Mouse (Mus musculus) limb, embryonic 11.5 days (tissue): ENCODE measurements at regions not wholly inside any gene's neighbourhood (a gene's known extent, or its start where the extent isn't known, plus 50 kb on each side); places are given as distances from the start of the nearest gene placed in this dataset.
"Not testable (repeated sequence)": the region's sequence is repeated elsewhere in the genome, so short reads cannot be mapped to it uniquely, and the experiment has no call there.

Experiments
- ATAC-seq: fragments of 200-750 bp; cut with Nextera tagmentation; 2 replicates; pipeline ENCODE4 v1.8.0; 2017; ENCODE audit warnings: low read depth; ENCODE audit not compliant: insufficient number of reproducible peaks, low FRiP score, low TSS enrichment
- DNase-seq: peaks from one replicate; pipeline ENCODE4 v3.0.0-alpha.2; 2015; ENCODE audit warnings: low spot score
- H3K27ac ChIP-seq: fragments of 300-500 bp; sonication (generic); replicated peaks from 2 replicates; pipeline ENCODE4 v1.5.1; 2014; ENCODE audit warnings: low read depth, mild to moderate bottlenecking, low read length
- H3K27me3 ChIP-seq: fragments of 300-500 bp; sonication (generic); 2 replicates; pipeline ENCODE4 v1.6.1; 2014; ENCODE audit warnings: mild to moderate bottlenecking, low read length, mixed read lengths; ENCODE audit not compliant: control insufficient read depth, insufficient read depth
- H3K36me3 ChIP-seq: fragments of 300-500 bp; sonication (generic); 2 replicates; pipeline ENCODE4 v1.6.1; 2014; ENCODE audit warnings: mild to moderate bottlenecking, low read length, moderate library complexity, mixed read lengths; ENCODE audit not compliant: control insufficient read depth, insufficient read depth
- H3K4me1 ChIP-seq: fragments of 300-500 bp; sonication (generic); 2 replicates; pipeline ENCODE4 v1.6.1; 2014; ENCODE audit warnings: low read length, mixed read lengths; ENCODE audit not compliant: control insufficient read depth, insufficient read depth
- H3K4me2 ChIP-seq: fragments of 300-500 bp; sonication (generic); 2 replicates; pipeline ENCODE4 v1.6.1; 2014; ENCODE audit warnings: low read depth, mild to moderate bottlenecking, moderate library complexity; ENCODE audit not compliant: severe bottlenecking
- H3K4me3 ChIP-seq: fragments of 300-500 bp; sonication (generic); 2 replicates; pipeline ENCODE4 v1.5.1; 2014; ENCODE audit warnings: low read depth, low read length
- H3K9ac ChIP-seq: fragments of 300-500 bp; sonication (generic); 2 replicates; pipeline ENCODE4 v1.6.1; 2014; ENCODE audit warnings: mild to moderate bottlenecking, low read length
- H3K9me3 ChIP-seq: fragments of 300-500 bp; sonication (generic); 2 replicates; pipeline ENCODE4 v1.6.1; 2016; ENCODE audit warnings: low read length; ENCODE audit not compliant: control insufficient read depth
- WGBS: fragments of 180-500 bp; shearing (Covaris S2); extraction: QIAGEN DNeasy Blood & Tissue Kit; methylation state at CpG from one replicate; pipeline ENCODE4 v1.1.7; 2014; 5-methylcytosine and 5-hydroxymethylcytosine counted together

- H3K36me3 ChIP-seq: no peaks in the 10 kb centered on the region
- H3K4me3 ChIP-seq: no peak overlapping the region
- no peak overlapping the region for H3K9ac ChIP-seq
- H3K4me2 ChIP-seq: no peak overlapping the region
- WGBS: 89% methylated on average over 7 of the region's 7 CpGs
- no peak overlapping the region for H3K27ac ChIP-seq
- DNase-seq: no peak
- H3K9me3 ChIP-seq: no peaks in the 10 kb centered on the region
- H3K27me3 ChIP-seq: no peaks in the 10 kb centered on the region
- H3K4me1 ChIP-seq: no peaks in the 10 kb centered on the region
- ATAC-seq: no peak
These were observed 265.2 kb upstream of the Ubash3b start for GRCm38 (mm10) chr9:41426698-41427097.

DNA sequence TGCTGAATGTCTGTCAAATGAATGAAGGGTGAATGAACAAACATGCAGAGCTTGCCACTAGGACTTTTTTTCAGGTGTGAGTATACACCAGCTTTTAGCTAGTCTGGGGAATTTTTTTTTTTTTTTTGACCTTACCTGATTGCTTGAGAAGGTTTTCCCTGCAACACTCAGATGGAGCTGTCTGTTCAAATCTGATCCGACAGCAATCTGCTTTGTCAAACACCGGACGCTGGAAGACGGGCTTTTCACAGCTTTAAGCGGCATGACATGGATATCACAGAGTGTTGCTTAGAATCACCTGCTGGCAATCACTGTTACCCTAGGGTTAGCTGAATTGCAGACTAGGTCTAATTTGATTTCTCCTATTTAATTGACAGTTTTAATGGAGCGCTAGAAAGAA lies 263.7 kb upstream of the Ubash3b start:
- DNase-seq (no peak), ATAC-seq (no peak)
- Histone ChIP-seq H3K36me3 (no peaks in the 10 kb centered on the region), H3K4me2 (no peak overlapping the region), H3K27me3 (no peaks in the 10 kb centered on the region), H3K9me3 (no peaks in the 10 kb centered on the region), H3K4me1 (no peaks in the 10 kb centered on the region), H3K4me3 (no peak overlapping the region), H3K27ac (no peak overlapping the region), H3K9ac (no peak overlapping the region)
- WGBS: 88% methylated on average over 6 of the region's 6 CpGs

DNA sequence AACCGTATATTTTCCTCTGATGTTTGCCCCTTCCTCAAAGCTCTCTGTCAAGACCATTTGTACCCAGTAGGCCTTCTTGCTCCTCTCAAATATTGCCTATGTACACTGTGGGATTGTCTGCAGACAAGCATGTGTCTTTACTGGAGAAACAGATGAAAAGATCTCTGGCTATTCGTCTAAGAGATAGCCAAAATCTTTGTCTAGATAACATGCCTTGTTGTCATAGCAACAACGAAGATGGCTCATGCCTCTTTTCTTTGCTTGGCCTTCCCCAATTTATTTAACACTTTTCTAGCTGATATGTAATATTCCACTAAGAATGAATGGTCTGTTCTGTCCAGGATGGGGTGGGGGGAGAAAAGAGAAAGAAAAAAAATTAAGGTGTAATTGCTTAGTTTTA lies 252.3 kb upstream of the Ubash3b start:
- H3K9ac ChIP-seq: no peak overlapping the region
- H3K27me3 ChIP-seq: no peaks in the 10 kb centered on the region
- H3K9me3 ChIP-seq: no peaks in the 10 kb centered on the region
- ATAC-seq: no peak
- H3K36me3 ChIP-seq: no peaks in the 10 kb centered on the region
- H3K27ac ChIP-seq: no peak overlapping the region
- no peak overlapping the region for H3K4me2 ChIP-seq
- DNase-seq: no peak
- peaks cover 3% of the 10 kb centered on the region; the same call in 1 of the 2 replicates for H3K4me1 ChIP-seq
- H3K4me3 ChIP-seq: no peak overlapping the region
- 82% methylated on average over 3 of the region's 3 CpGs for WGBS

DNA sequence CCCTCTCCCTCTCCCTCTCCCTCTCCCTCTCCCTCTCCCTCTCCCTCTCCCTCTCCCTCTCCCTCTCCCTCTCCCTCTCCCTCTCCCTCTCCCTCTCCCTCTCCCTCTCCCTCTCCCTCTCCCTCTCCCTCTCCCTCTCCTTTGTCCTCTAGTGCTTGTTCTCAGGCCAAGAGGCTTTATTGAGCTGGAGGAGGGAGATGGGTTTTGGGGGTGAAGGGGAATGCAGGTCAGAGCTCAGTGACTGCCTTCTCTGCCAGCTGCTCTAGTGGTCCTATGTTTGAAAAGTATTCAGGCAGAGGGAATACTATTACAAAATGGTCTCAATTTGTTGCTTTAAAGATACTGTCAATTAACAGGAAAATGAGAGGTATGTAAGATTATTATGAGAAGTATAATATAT lies 251.6 kb upstream of the Ubash3b start:
- not testable (repeated sequence) for H3K27me3 ChIP-seq, H3K9ac ChIP-seq, H3K4me1 ChIP-seq, ATAC-seq, DNase-seq, H3K4me3 ChIP-seq, H3K9me3 ChIP-seq, H3K27ac ChIP-seq, H3K36me3 ChIP-seq, H3K4me2 ChIP-seq

GRCm38 (mm10) chr9:41412174-41412757 lies 250.8 kb upstream of the Ubash3b start:
- Histone ChIP-seq H3K9me3 (no peaks in the 10 kb centered on the region), H3K27me3 (no peaks in the 10 kb centered on the region), H3K4me2 (no peak overlapping the region), H3K9ac (no peak overlapping the region), H3K4me1 (peaks cover 3% of the 10 kb centered on the region; the same call in 1 of the 2 replicates), H3K4me3 (no peak overlapping the region), H3K36me3 (no peaks in the 10 kb centered on the region), H3K27ac (no peak overlapping the region)
- WGBS: 43% methylated on average over 5 of the region's 5 CpGs
- DNase-seq (no peak), ATAC-seq (no peak)

DNA sequence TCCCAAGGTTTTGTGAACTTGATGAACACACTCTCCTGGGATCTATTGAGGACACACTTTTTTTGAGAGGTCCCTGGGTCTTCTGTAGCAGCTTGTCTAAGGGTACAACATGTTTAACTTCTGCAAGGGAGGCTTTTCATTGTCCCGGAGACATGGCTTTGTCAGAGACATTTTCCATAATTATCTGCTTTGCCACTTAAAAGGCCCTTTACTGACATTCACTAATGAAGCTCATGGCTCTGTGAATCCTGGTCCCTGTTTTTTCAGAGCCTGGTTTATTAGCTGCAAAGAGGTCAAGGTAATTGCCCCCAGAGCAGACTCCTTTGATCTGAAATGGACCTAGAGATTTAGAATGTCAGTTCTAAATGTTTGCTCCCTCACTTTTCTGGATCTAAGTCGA lies 246.8 kb upstream of the Ubash3b start:
- no peaks in the 10 kb centered on the region for H3K9me3 ChIP-seq
- no peak overlapping the region for H3K27ac ChIP-seq
- no peak for ATAC-seq
- no peaks in the 10 kb centered on the region for H3K4me1 ChIP-seq
- no peak overlapping the region for H3K9ac ChIP-seq
- no peaks in the 10 kb centered on the region for H3K27me3 ChIP-seq
- no peak overlapping the region for H3K4me3 ChIP-seq
- 5% methylated on average over 2 of the region's 2 CpGs for WGBS
- no peaks in the 10 kb centered on the region for H3K36me3 ChIP-seq
- no peak overlapping the region for H3K4me2 ChIP-seq
- DNase-seq: peak; percentile 36

- Histone ChIP-seq H3K4me3 (no peak overlapping the region), H3K9ac (no peak overlapping the region), H3K27me3 (no peaks in the 10 kb centered on the region), H3K9me3 (no peaks in the 10 kb centered on the region), H3K36me3 (no peaks in the 10 kb centered on the region; the same call in 1 of the 2 replicates), H3K27ac (no peak overlapping the region), H3K4me2 (no peak overlapping the region), H3K4me1 (no peaks in the 10 kb centered on the region)
- 52% methylated on average over 2 of the region's 2 CpGs for WGBS
- ATAC-seq (no peak), DNase-seq (no peak)
These were observed 245.6 kb upstream of the Ubash3b start for GRCm38 (mm10) chr9:41407078-41407477.

- 90% methylated on average over 3 of the region's 3 CpGs for WGBS
- H3K4me2 ChIP-seq: no peak overlapping the region
- H3K4me1 ChIP-seq: no peaks in the 10 kb centered on the region
- H3K9me3 ChIP-seq: no peaks in the 10 kb centered on the region
- no peak overlapping the region for H3K4me3 ChIP-seq
- H3K36me3 ChIP-seq: no peaks in the 10 kb centered on the region; the same call in 1 of the 2 replicates
- H3K27ac ChIP-seq: no peak overlapping the region
- H3K9ac ChIP-seq: no peak overlapping the region
- no peaks in the 10 kb centered on the region for H3K27me3 ChIP-seq
- DNase-seq (no peak), ATAC-seq (no peak)
These were observed 241.4 kb upstream of the Ubash3b start for GRCm38 (mm10) chr9:41402942-41403341.

- peaks cover 4% of the 10 kb centered on the region; the same call in 1 of the 2 replicates for H3K4me1 ChIP-seq
- no peak overlapping the region for H3K9ac ChIP-seq
- 82% methylated on average over 6 of the region's 6 CpGs for WGBS
- no peaks in the 10 kb centered on the region for H3K27me3 ChIP-seq
- DNase-seq (no peak), ATAC-seq (no peak)
- H3K4me2 ChIP-seq: no peak overlapping the region
- H3K27ac ChIP-seq: no peak overlapping the region
- no peak overlapping the region for H3K4me3 ChIP-seq
- no peaks in the 10 kb centered on the region for H3K9me3 ChIP-seq
- H3K36me3 ChIP-seq: no peaks in the 10 kb centered on the region; the same call in 1 of the 2 replicates
These were observed 239.5 kb upstream of the Ubash3b start for GRCm38 (mm10) chr9:41400950-41401349.
